Mouse (Mus musculus): ENCODE measurements around the gene Rabgap1l. TPM values are rescaled to one million over a fixed set of nuclear protein-coding genes. Genes with fewer than 3 reads are reported as not detected.

Rabgap1l gene
- total RNA-seq, 2 experiments from 2014 or later = 188 to 213 TPM

GRCm38 (mm10) chr1:160387446-160387845, 405.6 kb downstream of the Rabgap1l start:
- no peak for DNase-seq (ENCODE audit: low spot score in 2 of 2)

GRCm38 (mm10) chr1:160378367-160378766, 414.6 kb downstream of the Rabgap1l start:
- DNase-seq (ENCODE audit: low spot score in 2 of 2) = no peak

- DNase-seq (ENCODE audit: low spot score in 2 of 2) = peak; percentile 43 to 63
Observed at GRCm38 (mm10) chr1:160377337-160378336, 415.4 kb downstream of the Rabgap1l start.

- DNase-seq (ENCODE audit: low spot score in 2 of 2) = no peak
Observed at GRCm38 (mm10) chr1:160374490-160374889, 418.5 kb downstream of the Rabgap1l start.

- no peak for DNase-seq (ENCODE audit: low spot score in 2 of 2)
Observed at GRCm38 (mm10) chr1:160373306-160373705, 419.7 kb downstream of the Rabgap1l start.

GRCm38 (mm10) chr1:160371696-160372095, 421.3 kb downstream of the Rabgap1l start:
- DNase-seq (ENCODE audit: low spot score in 2 of 2) = no peak

GRCm38 (mm10) chr1:160370552-160370951, 422.5 kb downstream of the Rabgap1l start:
- peak in 1 of 2 experiments; percentile 36 for DNase-seq (ENCODE audit: low spot score in 2 of 2)

- DNase-seq (ENCODE audit: low spot score in 2 of 2) = no peak
Observed at GRCm38 (mm10) chr1:160366615-160367014, 426.4 kb downstream of the Rabgap1l start.

- no peak for DNase-seq (ENCODE audit: low spot score in 2 of 2)
Observed at GRCm38 (mm10) chr1:160357268-160357667, 435.7 kb downstream of the Rabgap1l start.

- DNase-seq (ENCODE audit: low spot score in 2 of 2) = no peak
Observed at GRCm38 (mm10) chr1:160353732-160354455, 439.1 kb downstream of the Rabgap1l start.

GRCm38 (mm10) chr1:160352309-160352708, 440.7 kb downstream of the Rabgap1l start:
- DNase-seq (ENCODE audit: low spot score in 2 of 2) = no peak

- peak; percentile 75 to 80 for DNase-seq (ENCODE audit: low spot score in 2 of 2)
Observed at GRCm38 (mm10) chr1:160351880-160352234, 441.2 kb downstream of the Rabgap1l start.

GRCm38 (mm10) chr1:160351146-160351879, 441.7 kb downstream of the Rabgap1l start:
- DNase-seq (ENCODE audit: low spot score in 2 of 2) = peak; percentile 32 to 39

- DNase-seq (ENCODE audit: low spot score in 2 of 2) = no peak
Observed at GRCm38 (mm10) chr1:160340653-160341052, 452.4 kb downstream of the Rabgap1l start.

- no peak for DNase-seq (ENCODE audit: low spot score in 2 of 2)
Observed at GRCm38 (mm10) chr1:160339374-160339773, 453.6 kb downstream of the Rabgap1l start.

- DNase-seq (ENCODE audit: low spot score in 2 of 2) = no peak
Observed at GRCm38 (mm10) chr1:160334791-160335190, 458.2 kb downstream of the Rabgap1l start.

- DNase-seq (ENCODE audit: low spot score in 2 of 2) = no peak
Observed at GRCm38 (mm10) chr1:160330828-160331227, 462.2 kb downstream of the Rabgap1l start.

- no peak for DNase-seq (ENCODE audit: low spot score in 2 of 2)
Observed at GRCm38 (mm10) chr1:160330222-160330621, 462.8 kb downstream of the Rabgap1l start.

GRCm38 (mm10) chr1:160329788-160330187, 463.2 kb downstream of the Rabgap1l start:
- no peak for DNase-seq (ENCODE audit: low spot score in 2 of 2)

GRCm38 (mm10) chr1:160327531-160327930, 465.5 kb downstream of the Rabgap1l start:
- DNase-seq (ENCODE audit: low spot score in 2 of 2) = no peak

- DNase-seq (ENCODE audit: low spot score in 2 of 2) = no peak
Observed at GRCm38 (mm10) chr1:160325542-160325941, 467.5 kb downstream of the Rabgap1l start.

Measured in layer of hippocampus, postnatal 10 days (tissue).